Mouse (Mus musculus) mouse embryonic stem cell (cell line): ENCODE results near the gene A930004D18Rik.
"Not testable (repeated sequence)": the region's sequence is repeated elsewhere in the genome, so short reads cannot be mapped to it uniquely, and the experiment has no call there.

Experiments
- in situ Hi-C, 2 experiments: fragments of 300-500 bp; cut with MboI; formaldehyde crosslinking; loops; 1 replicate in 1 of 2; 3 replicates in 1 of 2; pipeline ENCODE4 v1.14.3; 2019 to 2020; ENCODE audit warnings: low sequenced_read_pairs in 2 of 2, low pct_unique_long_range_greater_than_20kb in 1 of 2, mixed read lengths in 1 of 2; ENCODE audit not compliant: unreplicated experiment in 1 of 2

The A930004D18Rik gene

DNA sequence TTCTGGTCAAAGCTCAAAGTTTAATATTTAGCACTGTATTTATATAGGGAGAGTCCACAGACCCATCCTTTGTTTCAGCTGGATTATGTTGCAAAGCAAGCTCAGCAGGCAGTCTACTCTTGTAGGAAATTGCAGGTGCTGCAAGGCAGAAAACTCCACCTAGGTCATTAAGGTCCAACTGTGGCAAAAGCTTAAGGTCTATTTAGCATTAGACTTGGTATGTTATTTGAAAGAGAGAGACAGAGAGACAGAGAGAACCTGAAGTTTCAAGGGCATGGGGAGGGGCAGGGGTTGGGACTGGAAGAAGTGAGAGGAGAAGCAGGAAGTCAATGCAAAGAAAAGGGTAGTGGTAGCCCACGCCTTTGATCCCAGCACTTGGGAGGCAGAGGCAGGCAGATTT is 54.8 kb downstream of the A930004D18Rik start:
- in situ Hi-C loops: no loop called here

DNA sequence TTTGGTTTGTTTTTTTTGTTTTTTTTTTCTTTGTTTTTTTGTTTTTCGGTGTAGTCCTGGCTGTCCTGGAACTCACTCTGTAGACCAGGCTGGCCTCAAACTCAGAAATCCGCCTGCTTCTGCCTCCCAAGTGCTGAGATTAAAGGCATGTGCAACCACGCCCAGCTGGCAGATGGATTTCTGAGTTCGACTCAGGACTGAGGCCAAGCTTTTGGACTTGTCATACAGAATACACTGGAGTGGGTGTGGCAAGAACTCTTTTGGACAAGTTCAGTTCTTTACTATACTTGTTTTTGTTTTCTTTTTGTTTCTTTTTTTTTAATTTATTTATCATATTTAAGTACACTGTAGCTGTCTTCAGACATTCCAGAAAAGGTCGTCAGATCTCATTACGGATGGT is 58.8 kb downstream of the A930004D18Rik start:
- in situ Hi-C loops: no loop called here

DNA sequence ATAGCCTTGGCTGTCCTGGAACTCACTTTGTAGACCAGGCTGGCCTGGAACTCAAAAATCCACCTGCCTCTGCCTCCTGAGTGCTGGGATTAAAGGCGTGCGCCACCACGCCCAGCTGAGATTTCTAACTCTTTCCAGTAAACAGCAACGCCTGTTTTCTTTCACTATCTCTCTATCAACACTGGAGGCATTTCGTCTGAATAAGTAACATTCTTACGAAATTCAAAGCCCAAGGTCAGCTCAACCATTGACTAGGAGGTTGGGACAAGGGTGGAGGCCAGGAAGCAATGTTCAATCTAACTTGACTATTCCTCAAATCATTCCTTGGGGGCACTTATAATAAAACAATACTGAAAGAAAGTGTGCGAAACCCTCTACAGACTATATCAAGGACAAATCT is 59.3 kb downstream of the A930004D18Rik start:
- in situ Hi-C loops: not testable (repeated sequence)

DNA sequence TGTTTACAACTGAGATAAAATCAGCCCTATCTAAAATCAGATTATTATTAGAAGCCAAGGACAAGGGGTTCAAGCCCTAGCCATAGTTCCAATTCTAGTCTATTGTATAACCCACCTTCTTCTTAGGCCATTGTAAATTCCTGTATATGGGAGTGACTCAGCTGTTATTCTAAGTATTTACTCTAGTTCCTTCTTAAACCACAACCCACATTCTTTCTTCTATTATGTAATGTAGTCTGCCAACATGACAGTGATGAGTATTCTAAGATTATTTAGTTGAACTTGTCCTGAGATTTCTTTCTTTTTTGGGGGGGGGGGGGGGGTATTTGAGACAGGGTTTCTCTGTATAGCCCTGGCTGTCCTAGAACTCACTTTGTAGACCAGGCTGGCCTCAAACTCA is 59.9 kb downstream of the A930004D18Rik start:
- in situ Hi-C loops: not testable (repeated sequence)

DNA sequence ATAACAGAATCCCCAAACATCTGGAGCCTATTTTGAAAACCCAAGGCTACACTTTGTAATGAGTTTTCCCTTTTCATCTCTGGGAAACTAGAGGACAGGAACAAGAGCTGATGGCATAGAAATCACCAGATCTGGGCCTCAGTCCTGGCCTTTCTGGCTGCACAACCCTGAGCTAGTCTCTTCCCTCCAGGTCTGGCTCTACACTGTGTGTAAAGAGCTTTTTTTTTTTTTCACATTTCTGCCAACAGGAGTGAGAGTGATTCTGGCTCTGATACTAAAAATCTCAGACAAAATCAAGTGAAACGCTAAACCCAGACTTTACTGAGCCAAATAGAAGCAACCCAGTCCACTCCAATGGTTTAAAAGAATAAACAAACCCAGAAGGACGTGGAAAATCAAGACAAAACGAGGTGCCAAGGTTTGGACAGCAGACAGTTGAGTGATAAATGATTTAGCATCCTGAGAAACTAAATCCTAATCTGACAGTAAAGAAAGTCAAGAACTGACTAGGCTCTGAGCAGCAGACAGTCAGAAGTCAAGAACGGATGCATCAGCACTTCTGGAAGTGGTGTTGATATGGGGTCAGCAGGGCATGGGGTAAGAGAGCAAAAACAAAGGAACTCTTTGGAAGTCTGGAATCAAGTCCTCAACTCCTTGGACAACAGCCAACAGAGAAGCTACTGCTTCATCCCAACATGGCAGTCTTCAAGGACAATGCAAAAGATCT is 61.8 kb downstream of the A930004D18Rik start:
- in situ Hi-C loops: no loop called here
